Mouse (Mus musculus) neutrophil, adult 5-6 weeks (primary cell): ENCODE data around the gene Slc26a9. TPM values are rescaled to one million over a fixed set of nuclear protein-coding genes. Genes with fewer than 3 reads are reported as not detected.

ENCODE experiments used
- ATAC-seq: fragments of 151-379, 151-347 bp; 2 replicates; pipeline ENCODE4 v1.8.0; 2017; ENCODE audit warnings: mild to moderate bottlenecking, moderate TSS enrichment; ENCODE audit not compliant: insufficient number of reproducible peaks, poor library complexity, low FRiP score, severe bottlenecking; ENCODE audit errors: extremely low read depth
- total RNA-seq: library from RNA; stranded (forward); fragments of 200-1000 nt; gene quantifications from 2 replicates; pipeline ENCODE4 v1.2.3, GENCODE M21; 2017

Gene Slc26a9
- not detected in 2 replicates for total RNA-seq

DNA sequence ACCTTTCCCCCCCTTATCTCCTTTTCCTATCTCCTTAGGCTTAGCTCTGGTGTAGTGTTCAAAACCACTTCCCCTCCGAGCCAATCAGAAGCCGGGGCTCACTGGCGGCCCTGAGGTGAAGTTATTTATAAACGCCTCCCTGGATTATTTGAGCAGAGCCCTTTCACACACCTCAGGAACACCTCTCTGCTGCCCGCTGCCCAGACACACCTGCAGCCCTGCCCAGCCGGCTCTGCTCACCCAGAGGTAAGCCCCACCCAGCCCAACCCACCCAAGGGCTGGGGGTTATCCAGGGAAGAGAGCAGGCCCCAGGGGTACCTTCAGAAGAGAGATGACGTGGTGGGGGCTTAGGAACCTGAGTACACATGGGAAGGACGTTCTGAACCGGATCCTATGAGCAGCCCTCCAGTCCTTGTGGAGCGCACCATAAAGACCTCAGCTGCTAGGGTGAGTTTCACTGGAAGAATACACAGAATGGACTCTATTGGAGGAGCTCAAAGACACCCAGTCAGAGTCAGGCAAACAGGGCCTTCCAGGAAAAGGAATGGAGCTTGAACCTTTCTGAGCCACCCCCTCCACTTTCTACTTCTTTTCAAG is at the start of gene Slc26a9:
Gene Slc26a9, plus strand, starts transcription at position 155 of the 597 bp plus-strand sequence.
- ATAC-seq, result no peak

DNA sequence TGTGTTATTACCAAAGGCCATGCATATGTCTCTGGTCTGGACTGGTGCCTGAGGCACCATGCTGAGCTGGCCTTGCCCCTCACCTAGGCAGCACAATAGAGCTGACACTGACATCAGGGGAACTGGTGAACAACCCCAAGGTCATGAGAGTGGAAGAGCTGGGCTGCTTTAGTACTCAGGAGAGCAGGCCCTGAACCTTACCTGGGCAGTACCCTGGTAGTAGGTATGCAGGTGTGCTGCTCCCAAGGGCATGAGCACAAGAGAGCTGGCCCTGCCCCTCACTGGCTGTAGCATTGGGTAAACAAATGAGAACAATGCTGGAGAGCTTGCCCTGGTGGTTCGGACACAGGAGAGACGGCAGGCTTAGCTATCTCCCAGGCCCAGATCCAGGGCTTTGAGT is 48.5 kb upstream of the Slc26a9 start:
- ATAC-seq, result no peak

DNA sequence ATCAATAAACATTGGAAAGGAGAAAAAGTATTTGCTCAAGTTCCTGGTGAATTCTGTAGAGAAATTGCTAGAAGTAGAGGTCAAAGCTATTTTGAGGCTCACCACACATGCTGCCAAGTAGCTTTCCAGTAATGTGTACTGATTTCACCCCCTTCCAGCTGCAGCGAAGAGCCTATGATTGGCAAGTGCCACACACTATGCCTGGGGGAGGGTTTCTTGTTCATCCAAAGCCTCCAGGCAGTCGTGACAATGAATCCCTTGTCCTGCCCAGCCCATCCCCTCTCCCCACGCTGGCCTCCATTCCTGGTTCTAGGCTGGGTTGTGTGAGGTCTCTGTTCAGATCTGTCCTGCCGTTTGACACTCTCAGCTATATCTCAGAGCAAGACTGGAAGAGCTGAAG is 47.5 kb upstream of the Slc26a9 start:
- ATAC-seq, result no peak

DNA sequence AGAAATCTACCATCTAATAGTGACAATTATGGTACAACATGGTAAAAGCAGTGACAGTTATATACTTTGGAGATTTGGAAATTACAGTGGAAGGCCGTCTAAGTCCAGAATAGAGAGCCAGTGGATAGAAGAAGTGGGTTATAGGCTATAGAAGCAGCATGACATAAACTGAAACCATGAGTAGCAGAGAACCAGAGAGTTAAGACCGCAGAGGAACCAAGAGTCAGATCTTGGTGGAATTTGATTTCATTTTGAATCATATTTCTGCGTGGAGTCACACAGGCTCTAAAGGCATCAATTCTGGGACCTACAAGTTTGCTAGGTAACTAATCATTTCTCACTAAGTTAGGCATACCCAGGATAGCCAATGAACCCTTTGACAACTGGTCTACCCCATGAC is 45.1 kb upstream of the Slc26a9 start:
- no peak for ATAC-seq

- no peak for ATAC-seq
Observed at GRCm38 (mm10) chr1:131699642-131700041, 44.2 kb upstream of the Slc26a9 start.

GRCm38 (mm10) chr1:131700447-131700846 is 43.4 kb upstream of the Slc26a9 start:
- ATAC-seq, result peak; percentile 46; the same call in 1 of the 2 replicates

GRCm38 (mm10) chr1:131701391-131701790 is 42.4 kb upstream of the Slc26a9 start:
- ATAC-seq, result no peak

DNA sequence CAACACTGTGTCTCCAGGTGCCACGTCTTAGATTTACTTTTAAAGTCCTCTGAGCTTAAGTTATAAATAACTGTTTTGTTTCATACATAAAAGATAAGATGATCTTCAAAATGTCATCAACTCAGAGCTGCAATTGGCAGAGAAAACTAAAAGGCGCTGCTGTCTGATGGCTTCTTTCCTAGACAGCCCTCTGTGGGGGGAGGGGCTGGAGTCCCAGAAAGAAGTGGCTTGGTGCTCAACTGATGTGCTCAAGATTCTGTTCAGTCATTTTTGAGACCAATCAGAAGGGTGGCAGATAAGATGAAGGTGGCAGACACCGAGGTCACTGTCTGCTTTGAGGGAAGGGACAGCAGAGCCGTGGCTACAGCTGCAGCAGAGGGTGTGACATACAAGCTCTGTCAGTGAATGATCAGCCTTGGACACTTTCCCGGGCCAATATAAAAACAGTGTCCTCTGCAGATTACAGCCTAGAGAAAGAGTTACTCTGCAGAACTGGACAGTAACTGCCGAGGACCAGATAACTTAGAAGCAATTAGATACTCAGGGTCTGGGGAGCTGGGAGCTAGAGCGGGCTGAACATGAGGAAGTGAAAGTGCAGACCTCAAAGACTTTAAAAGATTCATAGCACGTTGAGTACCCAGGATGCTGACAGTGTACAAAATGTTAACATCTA is 41.6 kb upstream of the Slc26a9 start:
- peak; percentile 67; the same call in 1 of the 2 replicates for ATAC-seq

DNA sequence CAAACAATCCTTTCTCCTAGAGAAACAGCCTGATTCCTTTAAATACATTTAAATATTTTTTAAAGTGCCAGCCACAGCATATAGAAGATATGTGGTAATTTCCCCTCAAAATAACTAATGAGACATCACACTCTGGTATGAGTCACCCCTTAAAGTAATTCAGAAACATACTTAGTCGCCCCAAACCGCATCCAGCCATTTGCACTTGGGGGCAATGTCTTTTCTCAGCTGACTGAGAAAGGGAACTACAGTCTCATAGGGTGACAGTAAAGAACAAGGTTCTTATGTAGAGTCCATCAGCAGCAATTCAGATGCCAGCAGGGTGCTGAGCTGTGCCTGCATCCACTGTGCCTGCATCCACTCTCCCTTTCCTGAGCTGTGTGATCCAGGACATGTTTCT is 40.3 kb upstream of the Slc26a9 start:
- ATAC-seq, result no peak

DNA sequence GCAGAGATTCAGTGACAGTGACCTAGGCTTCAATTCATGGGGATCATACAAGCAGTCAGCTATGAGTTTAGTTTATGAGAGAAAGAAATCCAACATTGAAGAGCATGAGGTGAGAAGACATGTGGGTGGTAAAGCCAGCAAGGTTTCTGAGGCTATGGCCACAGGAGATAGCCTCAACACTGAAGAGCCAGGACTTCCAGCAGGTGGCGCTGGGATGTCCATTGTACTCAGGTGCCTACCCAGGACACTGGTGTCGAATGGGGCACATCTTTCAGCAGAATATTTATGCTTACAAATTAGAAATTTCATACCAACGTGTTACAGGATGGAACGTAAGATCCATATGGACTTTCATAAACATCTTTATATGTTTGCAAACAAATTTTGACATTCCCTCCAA is 35.5 kb upstream of the Slc26a9 start:
- peak; percentile 63; the same call in 1 of the 2 replicates for ATAC-seq

- no peak for ATAC-seq
Observed at GRCm38 (mm10) chr1:131711518-131711917, 32.3 kb upstream of the Slc26a9 start.

DNA sequence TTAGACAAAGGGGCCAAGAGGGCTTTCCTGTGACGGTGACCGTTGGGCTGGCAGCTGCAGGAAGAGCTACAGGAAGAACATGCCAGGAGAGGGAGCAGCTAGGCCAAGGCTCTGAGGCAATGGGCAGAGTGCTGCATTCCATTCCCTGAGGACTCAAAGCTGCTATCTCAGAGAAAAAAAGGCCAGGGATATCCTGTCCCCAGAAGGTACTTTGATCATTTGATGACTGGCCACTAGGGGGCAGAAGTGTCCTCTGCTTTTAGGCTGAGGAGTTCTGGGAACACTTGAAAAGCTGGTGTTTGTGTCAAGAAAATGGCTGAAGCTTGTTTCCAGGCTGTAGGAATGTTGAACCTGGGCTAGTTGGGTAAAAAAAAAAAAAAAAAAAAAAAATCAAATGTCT is 31.4 kb upstream of the Slc26a9 start:
- ATAC-seq, result no peak

GRCm38 (mm10) chr1:131714388-131715337 is 29.2 kb upstream of the Slc26a9 start:
- ATAC-seq, result no peak

DNA sequence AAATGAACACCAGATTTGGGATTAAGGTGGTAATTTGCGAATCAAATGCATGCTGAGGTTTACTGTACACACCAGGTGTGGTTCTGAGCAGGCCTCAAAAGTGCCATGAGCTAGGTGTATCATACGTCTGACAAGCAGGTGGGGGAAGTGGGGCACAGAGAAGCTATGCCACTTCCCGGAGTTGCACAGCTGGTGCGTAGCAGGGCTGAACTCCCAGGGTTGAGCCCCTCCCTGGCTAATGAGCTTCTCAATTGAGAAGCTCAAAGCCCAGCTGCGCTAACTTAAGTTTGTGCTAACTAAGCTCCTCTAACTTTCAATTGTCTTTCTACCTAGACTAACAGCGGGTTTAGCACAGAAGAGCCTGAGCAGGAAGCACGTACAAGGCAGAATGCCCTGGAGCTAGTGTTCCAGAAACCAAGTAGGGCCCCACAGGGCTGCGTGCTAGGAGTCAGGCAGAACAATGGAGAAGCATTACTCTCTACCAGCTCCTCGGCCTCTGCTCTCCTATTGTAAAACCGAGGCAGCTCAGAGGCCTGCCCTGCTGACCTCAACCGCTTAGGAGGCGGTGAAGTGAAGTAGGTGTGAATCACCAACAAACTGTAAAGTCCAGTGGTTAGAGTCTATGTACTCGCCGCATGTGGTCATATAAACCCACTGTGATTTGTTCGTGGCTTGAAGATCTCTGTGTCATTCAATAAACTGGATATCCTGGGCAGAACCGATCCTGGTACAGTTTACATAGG is 24.7 kb upstream of the Slc26a9 start:
- no peak for ATAC-seq

DNA sequence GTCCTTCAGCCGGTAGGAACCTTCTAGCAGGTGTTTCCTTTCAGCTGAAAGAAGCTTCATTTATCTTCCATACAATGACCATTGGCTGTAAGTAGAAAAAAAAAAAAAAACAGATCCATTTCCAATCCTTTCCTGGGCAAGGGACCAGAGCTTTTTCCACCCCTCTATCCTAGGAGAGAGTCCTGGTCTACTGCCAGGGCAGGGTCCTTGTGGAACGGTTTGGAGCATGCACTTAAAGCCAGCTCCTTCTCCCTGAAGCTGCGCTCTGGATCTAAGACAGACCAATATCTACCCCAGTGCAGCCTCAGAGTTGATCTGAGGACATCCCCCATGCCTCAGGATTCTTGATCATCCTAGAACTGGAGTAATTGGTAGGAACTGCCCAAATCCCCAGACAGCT is 21.8 kb upstream of the Slc26a9 start:
- no peak for ATAC-seq

- no peak for ATAC-seq
Observed at GRCm38 (mm10) chr1:131723549-131723948, 20.3 kb upstream of the Slc26a9 start.

DNA sequence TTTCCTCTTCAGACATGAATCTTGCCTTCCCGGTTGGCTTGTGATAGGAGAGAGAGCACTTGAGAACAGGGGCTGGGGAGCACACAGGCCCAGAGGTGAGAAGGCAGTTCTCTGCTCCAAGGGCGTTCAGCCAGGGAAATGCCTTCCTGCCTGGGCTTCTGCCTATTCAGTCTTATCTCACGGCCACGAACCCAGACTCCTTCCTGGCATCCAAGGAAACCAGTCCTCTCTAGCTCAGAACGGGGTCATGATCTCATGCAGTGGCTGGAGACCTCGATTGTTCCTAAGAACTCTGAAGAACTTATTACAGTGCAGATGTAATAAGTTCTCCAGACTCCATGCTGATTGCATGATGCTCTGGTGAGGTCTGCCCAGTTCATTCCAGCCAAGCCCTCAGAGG is 17.2 kb upstream of the Slc26a9 start:
- no peak for ATAC-seq

DNA sequence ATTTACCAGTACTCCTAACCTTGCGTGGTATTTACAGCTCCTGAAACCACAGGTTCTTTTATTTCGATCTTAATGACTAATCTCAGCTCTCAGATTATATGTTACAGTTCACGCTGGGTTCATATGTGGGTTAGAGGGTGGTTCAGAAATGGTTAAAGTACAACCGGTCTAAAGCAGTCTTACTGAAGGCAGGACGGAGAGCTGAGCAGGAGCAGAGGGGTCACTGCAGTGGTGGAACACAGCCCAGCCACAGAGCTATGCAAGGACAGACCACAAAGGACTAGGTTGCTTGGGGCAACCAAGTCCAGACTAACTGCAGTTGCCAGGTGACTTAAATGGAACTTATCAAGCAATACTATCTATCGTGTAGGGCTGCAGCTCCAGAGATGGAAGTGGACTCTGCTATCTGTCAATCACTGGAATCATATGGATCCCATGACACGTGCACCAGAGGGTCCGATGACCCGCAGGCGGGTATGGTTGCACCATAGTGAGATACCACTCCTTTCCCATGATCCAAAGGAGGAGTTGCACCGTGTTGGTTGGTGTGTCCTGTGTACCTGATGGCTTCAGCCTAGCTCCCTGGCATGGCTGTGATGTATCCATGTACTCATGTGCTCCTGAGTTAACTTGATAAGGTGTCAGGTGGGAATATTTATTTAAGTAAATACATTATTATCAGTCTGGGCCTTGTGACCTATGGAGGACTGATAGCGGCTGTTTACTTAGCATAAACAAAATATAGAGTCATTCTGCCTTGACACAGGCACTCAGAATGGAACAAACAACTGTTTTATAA is 13.0 kb upstream of the Slc26a9 start:
- no peak for ATAC-seq
